Mouse (Mus musculus) liver, embryonic 14.5 days (tissue): ENCODE measurements around the gene Scap. TPM values are rescaled to one million over a fixed set of nuclear protein-coding genes. Genes with fewer than 3 reads are reported as not detected.

Source experiments
- ATAC-seq: fragments of 200-750 bp; cut with Nextera tagmentation; 2 replicates; pipeline ENCODE4 v1.8.0; 2017; ENCODE audit warnings: moderate number of reproducible peaks, mild to moderate bottlenecking, moderate library complexity; ENCODE audit not compliant: insufficient read depth
- DNase-seq, 3 experiments: peaks; one replicate each; pipeline ENCODE4 v3.0.0-alpha.2; 2012 to 2013; ENCODE audit warnings: low read depth in 3 of 3, low spot score in 3 of 3
- H3K27ac ChIP-seq: fragments of 300-500 bp; sonication (generic); 2 replicates; pipeline ENCODE4 v1.5.1; 2014; ENCODE audit warnings: moderate library complexity, mild to moderate bottlenecking, control low read depth, inconsistent platforms
- H3K27me3 ChIP-seq: fragments of 300-500 bp; sonication (generic); 2 replicates; pipeline ENCODE4 v1.6.1; 2014; ENCODE audit warnings: mild to moderate bottlenecking, low read length, moderate library complexity; ENCODE audit not compliant: control insufficient read depth, insufficient read depth
- H3K36me3 ChIP-seq: fragments of 300-500 bp; sonication (generic); replicated peaks from 2 replicates; pipeline ENCODE4 v1.6.1; 2014; ENCODE audit warnings: low read depth; ENCODE audit not compliant: control insufficient read depth, insufficient read depth
- H3K4me1 ChIP-seq, 2 experiments: fragments of 200-500 bp in 1 of 2; fragments of 300-500 bp in 1 of 2; sonication (generic) in 1 of 2; replicated peaks; 2 replicates each; pipeline ENCODE4 v1.6.1; 2012 to 2014; ENCODE audit warnings: antibody characterized with exemption in 1 of 2, inconsistent platforms in 1 of 2, low read length in 1 of 2; ENCODE audit not compliant: control insufficient read depth in 2 of 2, insufficient read depth in 2 of 2
- H3K4me2 ChIP-seq: fragments of 300-500 bp; sonication (generic); 2 replicates; pipeline ENCODE4 v1.6.1; 2014; ENCODE audit warnings: low read depth, mild to moderate bottlenecking, control low read depth, moderate library complexity
- H3K4me3 ChIP-seq, 2 experiments: fragments of 200-500 bp in 1 of 2; fragments of 300-500 bp in 1 of 2; sonication (generic) in 1 of 2; 2 replicates each; pipeline ENCODE4 v1.5.1; 2012 to 2014; ENCODE audit warnings: low read depth in 2 of 2, low read length in 2 of 2, mild to moderate bottlenecking in 2 of 2, control low read depth in 1 of 2, inconsistent platforms in 1 of 2, moderate library complexity in 1 of 2; ENCODE audit not compliant: insufficient read depth in 1 of 2
- H3K9ac ChIP-seq: fragments of 300-500 bp; sonication (generic); replicated peaks from 2 replicates; pipeline ENCODE4 v1.6.1; 2014; ENCODE audit warnings: mild to moderate bottlenecking, control low read depth, moderate library complexity
- H3K9me3 ChIP-seq: fragments of 300-500 bp; sonication (generic); 2 replicates; pipeline ENCODE4 v1.6.1; 2016; ENCODE audit warnings: low read length, mixed read lengths; ENCODE audit not compliant: control insufficient read depth
- CTCF ChIP-seq: IDR thresholded peaks from 2 replicates; pipeline ENCODE4 v1.5.1; 2016; ENCODE audit warnings: antibody characterized with exemption, low read depth, control low read depth
- EP300 ChIP-seq: IDR thresholded peaks from 2 replicates; pipeline ENCODE4 v1.6.1; 2016; ENCODE audit warnings: antibody characterized with exemption, low read depth
- WGBS: fragments of 180-500 bp; shearing (Covaris S2); extraction: QIAGEN DNeasy Blood & Tissue Kit; methylation state at CpG from one replicate; pipeline ENCODE4 v1.1.7; 2014; ENCODE audit not compliant: insufficient replicate concordance; 5-methylcytosine and 5-hydroxymethylcytosine counted together
- polyA plus RNA-seq, 2 experiments: library from polyadenylated mRNA; depleted of rRNA in 1 of 2; stranded (reverse) in 1 of 2; unstranded in 1 of 2; fragments of >200 nt; fragmentation: Nextera tagmentation in 1 of 2; extraction: Ambion mirVana in 1 of 2; gene quantifications; 2 replicates each; pipeline versions ENCODE4 v1.2.1 to v1.2.3; 2012 to 2014

The Scap gene
- polyA plus RNA-seq, 2 experiments: 9.4 to 15.6 TPM

- Histone ChIP-seq H3K27ac (no peak overlapping the region), H3K9me3 (no peaks in the 10 kb centered on the region), H3K4me2 (no peak overlapping the region), H3K4me1 (peaks cover 0 to 4% of the 10 kb centered on the region in 2 experiments; a peak in 2 of 4 replicates), H3K36me3 (no peaks in the 10 kb centered on the region), H3K4me3 (no peak overlapping the region), H3K27me3 (no peaks in the 10 kb centered on the region), H3K9ac (no peak overlapping the region)
- TF ChIP-seq EP300: no peak
- TF ChIP-seq CTCF: no peak
- ATAC-seq: 0 out of 2 replicates have a peak, but pooled peaks have one; percentile 21
- 67% methylated on average over 12 of the region's 12 CpGs for WGBS
- no peak for DNase-seq
Measured at GRCm38 (mm10) chr9:110361299-110361698, 28.2 kb downstream of the Scap start.

DNA sequence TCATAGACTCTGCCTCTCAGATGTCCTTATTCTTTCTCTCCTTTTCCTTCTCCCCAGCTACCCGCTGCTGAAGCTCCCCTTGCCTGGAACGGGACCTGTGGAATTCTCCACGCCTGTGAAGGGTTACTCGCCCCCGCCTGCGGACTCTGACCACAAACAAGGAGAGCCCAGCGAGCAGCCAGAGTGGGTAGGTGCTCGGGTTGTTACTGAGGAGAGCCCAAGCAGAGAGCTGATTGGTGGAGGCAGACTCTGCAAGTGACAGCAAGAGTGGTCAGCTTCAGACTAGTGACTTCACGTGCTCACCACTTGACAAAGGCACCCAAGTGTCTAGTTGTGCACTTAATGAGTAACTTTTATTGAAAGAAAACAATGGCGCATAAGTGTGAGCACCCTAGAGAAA, 29.2 kb downstream of the Scap start:
- no peak for TF ChIP-seq CTCF
- no peak for TF ChIP-seq EP300
- Histone ChIP-seq H3K9ac (no peak overlapping the region), H3K27me3 (no peaks in the 10 kb centered on the region), H3K27ac (no peak overlapping the region), H3K4me2 (no peak overlapping the region), H3K9me3 (no peaks in the 10 kb centered on the region), H3K4me3 (no peak overlapping the region), H3K4me1 (peaks cover 0 to 4% of the 10 kb centered on the region in 2 experiments; a peak in 1 of 4 replicates), H3K36me3 (no peaks in the 10 kb centered on the region)
- DNase-seq: no peak
- WGBS: 67% methylated on average over 10 of the region's 10 CpGs
- ATAC-seq: peak; percentile 58

DNA sequence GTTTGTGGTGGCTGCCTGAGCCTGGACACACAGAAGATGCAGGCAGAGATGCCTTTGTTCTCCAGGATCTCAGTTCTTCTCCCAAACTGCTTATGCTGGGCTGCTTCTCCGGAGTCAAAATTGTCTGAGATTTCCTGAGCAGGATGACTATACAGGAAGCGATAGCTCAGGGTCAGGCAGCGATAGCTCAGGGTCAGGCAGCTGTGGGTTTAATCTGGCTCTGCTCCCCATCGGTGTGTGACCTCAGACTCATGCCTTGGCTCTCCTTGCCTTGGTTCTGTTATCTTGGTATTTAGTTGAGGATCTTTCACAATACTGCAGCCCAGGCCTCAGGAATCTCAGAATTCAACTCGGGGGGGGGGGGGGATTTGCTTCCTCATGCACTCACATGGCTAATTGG, 33.7 kb downstream of the Scap start:
- no peak for ATAC-seq
- Histone ChIP-seq H3K4me2 (no peak overlapping the region), H3K4me1 (peaks cover 0 to 2% of the 10 kb centered on the region in 2 experiments; a peak in 1 of 4 replicates), H3K36me3 (no peaks in the 10 kb centered on the region), H3K9me3 (no peaks in the 10 kb centered on the region), H3K9ac (no peak overlapping the region), H3K27ac (no peak overlapping the region), H3K27me3 (no peaks in the 10 kb centered on the region), H3K4me3 (no peak overlapping the region)
- WGBS: 62% methylated on average over 5 of the region's 5 CpGs
- TF ChIP-seq EP300 (no peak), CTCF (no peak)
- no peak for DNase-seq

- TF ChIP-seq EP300 (no peak), CTCF (no peak)
- no peaks in the 10 kb centered on the region for H3K9me3 ChIP-seq
- no peak overlapping the region for H3K9ac ChIP-seq
- DNase-seq (no peak), ATAC-seq (no peak)
- H3K4me3 ChIP-seq: no peak overlapping the region
- H3K27me3 ChIP-seq: no peaks in the 10 kb centered on the region
- H3K36me3 ChIP-seq: peaks cover 4% of the 10 kb centered on the region
- no peaks in the 10 kb centered on the region for H3K4me1 ChIP-seq
- no peak overlapping the region for H3K4me2 ChIP-seq
- H3K27ac ChIP-seq: no peak overlapping the region
- WGBS: 73% methylated on average over 3 of the region's 3 CpGs
Measured at GRCm38 (mm10) chr9:110369860-110370259, 36.8 kb downstream of the Scap start.

DNA sequence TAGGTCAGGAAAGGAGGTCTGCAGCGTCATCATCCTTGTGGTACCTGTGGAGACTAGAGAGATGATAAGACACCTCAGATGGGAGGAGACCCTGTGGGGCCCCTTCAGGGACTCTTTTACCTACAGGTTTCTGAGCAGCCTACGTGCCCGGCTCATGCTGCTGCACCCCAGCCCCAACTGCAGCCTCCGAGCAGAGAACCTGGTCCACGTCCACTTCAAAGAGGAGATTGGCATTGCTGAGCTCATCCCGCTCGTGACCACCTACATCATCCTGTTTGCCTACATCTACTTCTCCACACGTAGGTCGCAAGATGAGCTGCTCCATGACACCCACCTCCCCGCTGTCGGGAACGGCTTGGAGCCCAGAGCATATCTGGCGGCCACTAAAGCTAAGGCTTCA, 40.8 kb downstream of the Scap start:
- WGBS: 76% methylated on average over 13 of the region's 13 CpGs
- no peaks in the 10 kb centered on the region for H3K4me1 ChIP-seq
- no peak overlapping the region for H3K4me2 ChIP-seq
- TF ChIP-seq EP300 (no peak), CTCF (no peak)
- ATAC-seq (no peak), DNase-seq (no peak)
- H3K4me3 ChIP-seq: no peak overlapping the region
- H3K27me3 ChIP-seq: no peaks in the 10 kb centered on the region
- H3K9me3 ChIP-seq: no peaks in the 10 kb centered on the region
- no peak overlapping the region for H3K9ac ChIP-seq
- peaks cover 4% of the 10 kb centered on the region for H3K36me3 ChIP-seq
- H3K27ac ChIP-seq: no peak overlapping the region
